Mouse (Mus musculus) ES-Bruce4 (cell line): ENCODE measurements around the gene Pmvk.

Experiments
- CTCF ChIP-seq: IDR thresholded peaks from one replicate; pipeline ENCODE4 v1.8.1; 2011; ENCODE audit warnings: low read depth, low read length
- EP300 ChIP-seq: IDR thresholded peaks from 2 replicates; pipeline ENCODE4 v1.6.1; 2011; ENCODE audit warnings: low read depth, low read length; ENCODE audit not compliant: insufficient read depth
- POLR2A ChIP-seq: IDR thresholded peaks from one replicate; pipeline ENCODE4 v1.8.1; 2011; ENCODE audit warnings: low read length; ENCODE audit not compliant: insufficient read depth

GRCm38 (mm10) chr3:89515444-89515843 is 61.1 kb downstream of the Pmvk start:
- no peak for TF ChIP-seq CTCF
- no peak for TF ChIP-seq EP300
- TF ChIP-seq POLR2A = no peak
